ENCODE assay signal across 15 mouse cellular contexts in the genomic region with DNA sequence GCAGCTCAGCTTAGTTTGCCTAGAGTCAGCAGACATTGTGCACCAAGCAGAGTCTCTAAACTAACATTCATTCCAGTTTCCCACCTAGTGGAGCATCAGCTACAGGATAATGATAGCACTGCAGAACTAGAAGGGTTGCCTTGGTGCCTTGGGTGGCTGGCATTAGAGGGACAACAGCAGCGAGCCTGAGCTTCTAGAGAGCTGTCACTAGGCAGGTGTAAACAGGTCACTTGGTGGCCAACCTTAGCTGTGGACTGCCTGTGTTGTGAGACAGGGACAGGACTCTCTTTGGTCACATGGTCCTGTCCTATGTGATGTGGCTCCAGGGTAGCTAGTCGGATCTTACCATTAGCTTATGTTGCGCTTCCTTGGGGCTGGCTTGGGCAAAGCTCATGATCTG. TPM values are rescaled to one million over a fixed set of nuclear protein-coding genes. Genes with fewer than 3 reads are reported as not detected.
DNase-seq lines count a peak whose midpoint lies in the region; ATAC-seq and TF ChIP-seq lines count a peak whose summit lies in the region.
"Had no signal": no experiment of that assay in that cellular context is flagged by ENCODE, and none has a peak within 500 bp of the region (broad histone marks: within the 10 kb centered on the region; RNA-seq: fewer than 3 reads in every experiment).

No protein-coding gene starts in this region.

- no peak overlapping the region for H3K9ac ChIP-seq in heart, adult 2 months (ENCODE audit: low read depth, low read length)
- H3K9ac ChIP-seq in liver, postnatal 0 days (replicated peaks), result no peak overlapping the region
- no peak overlapping the region for H3K9ac ChIP-seq in hindbrain, embryonic 13.5 days
- H3K9ac ChIP-seq: hindbrain, embryonic 15.5 days had no signal

- TF ChIP-seq POLR2A in heart, adult 2 months (IDR thresholded peaks at IDR 0.05; ENCODE audit: insufficient read depth, low read depth, low read length), result no peak

- TF ChIP-seq CTCF in heart, adult 2 months (IDR thresholded peaks at IDR 0.05), result peak; percentile 12; the same call in 1 of the 2 replicates
- peak; percentile 29 for TF ChIP-seq CTCF in layer of hippocampus, adult 2 months (conservative IDR thresholded peaks at IDR 0.05)
- TF ChIP-seq CTCF in liver, postnatal 0 days (IDR thresholded peaks at IDR 0.05; ENCODE audit: low read depth), result no peak

- TF ChIP-seq EP300 in heart, adult 2 months (IDR thresholded peaks at IDR 0.05; ENCODE audit: insufficient read depth, low read depth, low read length), result no peak
- TF ChIP-seq EP300 in liver, postnatal 0 days (IDR thresholded peaks at IDR 0.05; ENCODE audit: low read depth), result no peak

- 48% methylated on average over 3 of the region's 3 CpGs for WGBS in heart, adult 2 months
- WGBS in liver, postnatal 0 days (ENCODE audit: insufficient replicate concordance), result 68% methylated on average over 3 of the region's 3 CpGs
- WGBS in hindbrain, embryonic 13.5 days, result 71% methylated on average over 3 of the region's 3 CpGs

- H3K79me2 ChIP-seq in heart, adult 2 months (replicated peaks; ENCODE audit: control insufficient read depth, insufficient read depth, low read length), result peaks cover 9% of the 10 kb centered on the region

- H3K27me3 ChIP-seq in heart, adult 2 months (ENCODE audit: control insufficient read depth, insufficient read depth, low read length), result no peaks in the 10 kb centered on the region
- no peaks in the 10 kb centered on the region for H3K27me3 ChIP-seq in erythroblast, embryonic 14.5 days (ENCODE audit: control insufficient read depth)
- H3K27me3 ChIP-seq in liver, postnatal 0 days (ENCODE audit: insufficient read depth, low read length), result no peaks in the 10 kb centered on the region
- H3K27me3 ChIP-seq in hindbrain, embryonic 13.5 days, result no peaks in the 10 kb centered on the region
- H3K27me3 ChIP-seq: hindbrain, embryonic 15.5 days had no signal

- H3K36me3 ChIP-seq in heart, adult 2 months (ENCODE audit: control insufficient read depth, insufficient read depth, low read length), result peaks cover 32% of the 10 kb centered on the region
- H3K36me3 ChIP-seq in erythroblast, embryonic 14.5 days (ENCODE audit: control insufficient read depth), result peaks cover 53% of the 10 kb centered on the region
- peaks cover 4% of the 10 kb centered on the region for H3K36me3 ChIP-seq in liver, postnatal 0 days (replicated peaks; ENCODE audit: insufficient read depth, low read length)
- peaks cover 9% of the 10 kb centered on the region for H3K36me3 ChIP-seq in hindbrain, embryonic 13.5 days

- peaks cover 2% of the 10 kb centered on the region; the same call in 1 of the 2 replicates for H3K9me3 ChIP-seq in erythroblast, embryonic 14.5 days (ENCODE audit: control insufficient read depth, low read length)
- no peaks in the 10 kb centered on the region for H3K9me3 ChIP-seq in liver, postnatal 0 days (ENCODE audit: low read length)
- peaks cover 3% of the 10 kb centered on the region; the same call in 1 of the 2 replicates for H3K9me3 ChIP-seq in hindbrain, embryonic 13.5 days
- H3K9me3 ChIP-seq: hindbrain, embryonic 15.5 days; limb, embryonic 10.5 days had no signal

- H3K27ac ChIP-seq in heart, adult 2 months, result no peak overlapping the region
- H3K27ac ChIP-seq in layer of hippocampus, adult 2 months, result peak overlapping the region; percentile 14; the same call in 1 of the 2 replicates
- H3K27ac ChIP-seq in liver, postnatal 0 days (ENCODE audit: low read depth), result peak overlapping the region; percentile 24; the same call in 1 of the 2 replicates
- H3K27ac ChIP-seq in hindbrain, embryonic 13.5 days, result no peak overlapping the region
- H3K27ac ChIP-seq: hindbrain, embryonic 15.5 days; limb, embryonic 10.5 days had no signal

- H3K4me3 ChIP-seq in heart, adult 2 months, result no peak overlapping the region
- no peak overlapping the region for H3K4me3 ChIP-seq in layer of hippocampus, adult 2 months
- peak overlapping the region; percentile 35 for H3K4me3 ChIP-seq in erythroblast, embryonic 14.5 days (replicated peaks)
- H3K4me3 ChIP-seq in liver, postnatal 0 days (ENCODE audit: low read depth, low read length), result no peak overlapping the region
- H3K4me3 ChIP-seq in hindbrain, embryonic 13.5 days, result no peak overlapping the region
- H3K4me3 ChIP-seq: hindbrain, embryonic 15.5 days; limb, embryonic 10.5 days had no signal

- peaks cover 23% of the 10 kb centered on the region for H3K4me1 ChIP-seq in heart, adult 2 months (ENCODE audit: control insufficient read depth, insufficient read depth, low read length)
- H3K4me1 ChIP-seq in erythroblast, embryonic 14.5 days (ENCODE audit: control insufficient read depth), result peaks cover 73% of the 10 kb centered on the region
- peaks cover 59% of the 10 kb centered on the region for H3K4me1 ChIP-seq in liver, postnatal 0 days (ENCODE audit: insufficient read depth)
- peaks cover 24% of the 10 kb centered on the region for H3K4me1 ChIP-seq in hindbrain, embryonic 13.5 days (replicated peaks)

- H3K4me2 ChIP-seq in liver, postnatal 0 days (ENCODE audit: low read depth, low read length), result peak overlapping the region; percentile 51
- no peak overlapping the region for H3K4me2 ChIP-seq in hindbrain, embryonic 13.5 days
- H3K4me2 ChIP-seq: hindbrain, embryonic 15.5 days had no signal

- intact Hi-C loops in heart, adult 2 months (cut with DNase I), result no loop called here

- peak; percentile 57 for ATAC-seq in liver, postnatal 0 days
- no peak for ATAC-seq in hindbrain, embryonic 13.5 days (ENCODE audit: low FRiP score)
- ATAC-seq: forebrain, embryonic 14.5 days had no signal

- no peak for DNase-seq in heart, adult 2 months
- no peak for DNase-seq in heart, adult 18-20 months
- no peak for DNase-seq in layer of hippocampus, adult 2 months (ENCODE audit: low spot score in 2 of 2)
- no peak for DNase-seq in layer of hippocampus, postnatal 36 days
- no peak for DNase-seq in liver, postnatal 0 days
- no peak for DNase-seq in urinary bladder, postnatal 36 days (ENCODE audit: low spot score in 2 of 2)
- DNase-seq: cerebellum, adult 9-11 months; gastrocnemius, postnatal 14 days; kidney, postnatal 10 days; thymus, postnatal 14 days had no signal

RNA-seq across cellular contexts. Expression of a gene that starts 6.7 kb away (rescaled TPM):
- 10 to 100 TPM; 71.4 to 74.4 TPM for total RNA-seq in heart, adult 2 months (2021)
- polyA plus RNA-seq in heart, adult 2 months (2012; rRNA removed), result 16.7 and 29.5 TPM in 2 replicates
- 10 to 100 TPM; 60.1 to 70.9 TPM for total RNA-seq in heart, adult 18-20 months (2021)
- 10 to 100 TPM; 29.8 to 36.6 TPM for total RNA-seq in layer of hippocampus, adult 2 months (2021)
- total RNA-seq in layer of hippocampus, postnatal 36 days (2021), result 10 to 100 TPM; 31.8 to 34.6 TPM
- polyA plus RNA-seq in erythroblast, embryonic 14.5 days (2012), result 4.0 and 5.2 TPM in 2 replicates
- 22.8 and 23.4 TPM in 2 replicates for polyA plus RNA-seq in liver, postnatal 0 days (2015; fragmentation: Nextera tagmentation; extraction: Ambion mirVana)
- 11.2 and 13.8 TPM in 2 replicates for polyA plus RNA-seq in hindbrain, embryonic 13.5 days (2015; fragmentation: Nextera tagmentation; extraction: Ambion mirVana)

Comparison
In these comparisons a context has a peak if more than half of its experiments do, and no peak if none do; other contexts are left out.
1. H3K27ac ChIP-seq: peak in layer of hippocampus, adult 2 months (single experiment) and liver, postnatal 0 days (single experiment); none in heart, adult 2 months (single experiment) and hindbrain, embryonic 13.5 days (single experiment).